Mouse (Mus musculus) embryonic facial prominence, embryonic 12.5 days (tissue): ENCODE measurements around the gene Scfd2. TPM values are rescaled to one million over a fixed set of nuclear protein-coding genes. Genes with fewer than 3 reads are reported as not detected.

Experiments used
- ATAC-seq: fragments of 200-750 bp; cut with Nextera tagmentation; 2 replicates; pipeline ENCODE4 v1.8.0; 2017; ENCODE audit not compliant: insufficient number of reproducible peaks, insufficient read depth, low FRiP score, low TSS enrichment
- H3K27ac ChIP-seq: fragments of 300-500 bp; sonication (generic); 2 replicates; pipeline ENCODE4 v1.5.1; 2016; ENCODE audit warnings: mild to moderate bottlenecking
- H3K27me3 ChIP-seq: fragments of 300-500 bp; sonication (generic); 2 replicates; pipeline ENCODE4 v1.6.1; 2016; ENCODE audit warnings: mild to moderate bottlenecking, moderate library complexity
- H3K36me3 ChIP-seq: fragments of 300-500 bp; sonication (generic); 2 replicates; pipeline ENCODE4 v1.6.1; 2016; ENCODE audit warnings: mild to moderate bottlenecking
- H3K4me1 ChIP-seq: fragments of 300-500 bp; sonication (generic); 2 replicates; pipeline ENCODE4 v1.6.1; 2016
- H3K4me2 ChIP-seq: fragments of 300-500 bp; sonication (generic); replicated peaks from 2 replicates; pipeline ENCODE4 v1.6.1; 2016; ENCODE audit warnings: mild to moderate bottlenecking, moderate library complexity
- H3K4me3 ChIP-seq: fragments of 300-500 bp; sonication (generic); 2 replicates; pipeline ENCODE4 v1.5.1; 2016; ENCODE audit warnings: mild to moderate bottlenecking
- H3K9ac ChIP-seq: fragments of 300-500 bp; sonication (generic); 2 replicates; pipeline ENCODE4 v1.6.1; 2016; ENCODE audit warnings: mild to moderate bottlenecking, moderate library complexity
- H3K9me3 ChIP-seq: fragments of 300-500 bp; sonication (generic); 2 replicates; pipeline ENCODE4 v1.6.1; 2016; ENCODE audit warnings: mild to moderate bottlenecking, moderate library complexity
- WGBS: fragments of 180-500 bp; shearing (Covaris S2); methylation state at CpG from one replicate; pipeline ENCODE4 v1.1.7; 2016; 5-methylcytosine and 5-hydroxymethylcytosine counted together
- polyA plus RNA-seq: library from polyadenylated mRNA; unstranded; fragments of >200 nt; fragmentation: Nextera tagmentation; extraction: Ambion mirVana; gene quantifications from 2 replicates; pipeline ENCODE4 v1.2.1, GENCODE M21; 2016

Gene Scfd2
- polyA plus RNA-seq, 1 experiment from 2014 or later = 18.2 TPM

GRCm38 (mm10) chr5:74305533-74306189 lies 225.9 kb downstream of the Scfd2 start:
- no peak overlapping the region for H3K9ac ChIP-seq
- 44% methylated on average over 4 of the region's 4 CpGs for WGBS
- no peaks in the 10 kb centered on the region for H3K36me3 ChIP-seq
- peak overlapping the region; percentile 73 for H3K27ac ChIP-seq
- no peak overlapping the region for H3K4me3 ChIP-seq
- H3K27me3 ChIP-seq = no peaks in the 10 kb centered on the region
- no peak overlapping the region for H3K4me2 ChIP-seq
- H3K4me1 ChIP-seq = 0 out of 2 replicates have a peak, but pooled peaks cover 9% of the 10 kb centered on the region
- ATAC-seq = no peak
- no peaks in the 10 kb centered on the region for H3K9me3 ChIP-seq

GRCm38 (mm10) chr5:74304767-74305166 lies 226.8 kb downstream of the Scfd2 start:
- 72% methylated on average over 4 of the region's 4 CpGs for WGBS
- Histone ChIP-seq H3K9ac (no peak overlapping the region), H3K9me3 (no peaks in the 10 kb centered on the region), H3K27me3 (no peaks in the 10 kb centered on the region), H3K4me1 (0 out of 2 replicates have a peak, but pooled peaks cover 9% of the 10 kb centered on the region), H3K4me2 (no peak overlapping the region), H3K4me3 (no peak overlapping the region), H3K27ac (0 out of 2 replicates have a peak overlapping the region, but pooled peaks have one; percentile 23), H3K36me3 (no peaks in the 10 kb centered on the region)
- ATAC-seq = no peak

DNA sequence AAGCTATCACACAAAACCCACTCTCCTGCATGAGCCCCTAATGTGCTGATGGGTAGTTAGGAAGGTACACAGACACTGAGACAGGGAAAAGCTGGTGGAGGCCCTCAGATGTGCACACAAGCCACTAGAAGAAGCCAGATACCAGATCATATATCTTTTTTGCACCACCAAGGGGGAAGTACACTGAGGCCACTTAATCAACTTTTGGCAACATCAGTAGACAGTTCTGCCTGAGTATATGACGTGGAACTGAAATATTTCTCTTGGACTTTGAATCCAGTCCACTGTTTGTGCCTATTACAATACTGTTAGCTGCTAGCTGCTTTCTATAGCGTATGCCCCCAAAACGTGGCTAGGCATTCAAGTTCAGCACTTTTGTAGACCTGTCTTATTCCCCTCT lies 229.2 kb downstream of the Scfd2 start:
- Histone ChIP-seq H3K4me2 (no peak overlapping the region), H3K4me1 (0 out of 2 replicates have a peak, but pooled peaks cover 7% of the 10 kb centered on the region), H3K9me3 (no peaks in the 10 kb centered on the region), H3K27me3 (0 out of 2 replicates have a peak, but pooled peaks cover 2% of the 10 kb centered on the region), H3K27ac (no peak overlapping the region), H3K4me3 (no peak overlapping the region), H3K36me3 (no peaks in the 10 kb centered on the region), H3K9ac (no peak overlapping the region)
- WGBS = 82% methylated on average over 3 of the region's 3 CpGs
- no peak for ATAC-seq

DNA sequence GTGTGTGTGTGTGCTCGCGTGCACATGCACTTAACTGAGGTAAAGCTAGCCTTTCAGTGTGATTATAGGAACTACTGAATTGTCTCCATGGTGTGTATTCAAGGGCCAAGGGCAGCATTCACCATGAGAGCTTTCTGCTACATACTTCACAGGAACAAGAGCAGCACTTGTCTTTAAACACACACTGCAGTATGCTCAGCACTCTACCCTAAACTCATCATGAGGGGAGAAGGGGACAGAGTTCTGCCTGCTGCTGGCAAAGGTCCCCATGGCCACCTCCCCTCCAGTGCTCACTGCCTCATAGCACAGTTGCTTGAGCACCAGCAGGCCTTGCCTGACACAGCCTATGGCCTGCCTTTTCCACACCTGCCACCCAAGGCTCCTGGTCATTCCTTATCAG lies 230.1 kb downstream of the Scfd2 start:
- Histone ChIP-seq H3K27me3 (0 out of 2 replicates have a peak, but pooled peaks cover 2% of the 10 kb centered on the region), H3K4me1 (0 out of 2 replicates have a peak, but pooled peaks cover 6% of the 10 kb centered on the region), H3K27ac (no peak overlapping the region), H3K4me3 (no peak overlapping the region), H3K9me3 (no peaks in the 10 kb centered on the region), H3K4me2 (no peak overlapping the region), H3K9ac (no peak overlapping the region), H3K36me3 (no peaks in the 10 kb centered on the region)
- no peak for ATAC-seq
- WGBS = 94% methylated on average over 2 of the region's 2 CpGs

GRCm38 (mm10) chr5:74300931-74301330 lies 230.6 kb downstream of the Scfd2 start:
- H3K27ac ChIP-seq = no peak overlapping the region
- 0 out of 2 replicates have a peak, but pooled peaks cover 2% of the 10 kb centered on the region for H3K27me3 ChIP-seq
- 0 out of 2 replicates have a peak, but pooled peaks cover 5% of the 10 kb centered on the region for H3K4me1 ChIP-seq
- H3K4me3 ChIP-seq = no peak overlapping the region
- no peak overlapping the region for H3K4me2 ChIP-seq
- no peaks in the 10 kb centered on the region for H3K9me3 ChIP-seq
- ATAC-seq = no peak
- WGBS = 58% methylated on average over 5 of the region's 5 CpGs
- no peaks in the 10 kb centered on the region for H3K36me3 ChIP-seq
- H3K9ac ChIP-seq = no peak overlapping the region

DNA sequence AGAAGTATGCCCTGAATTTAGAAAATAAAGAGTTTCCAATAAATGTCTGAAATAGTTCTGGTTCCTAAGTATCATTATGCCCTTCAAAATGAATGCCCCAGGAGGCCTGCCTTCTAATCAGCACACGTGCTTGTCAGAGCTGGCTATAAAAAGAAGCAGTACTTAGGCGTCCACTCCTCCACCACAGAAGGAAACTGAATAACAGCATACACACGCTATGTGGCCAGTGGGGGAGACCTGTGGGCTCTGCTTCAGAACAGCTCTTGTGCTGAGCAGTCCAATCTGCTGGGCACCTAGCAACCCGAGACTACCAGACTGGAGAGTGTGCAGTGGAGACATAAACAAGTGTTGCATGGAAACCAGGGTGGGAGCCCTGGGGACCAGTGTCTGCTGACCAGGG lies 231.4 kb downstream of the Scfd2 start:
- H3K4me3 ChIP-seq = no peak overlapping the region
- no peak overlapping the region for H3K4me2 ChIP-seq
- ATAC-seq = no peak
- no peak overlapping the region for H3K27ac ChIP-seq
- H3K9me3 ChIP-seq = no peaks in the 10 kb centered on the region
- no peak overlapping the region for H3K9ac ChIP-seq
- 29% methylated on average over 4 of the region's 4 CpGs for WGBS
- H3K4me1 ChIP-seq = no peaks in the 10 kb centered on the region
- 0 out of 2 replicates have a peak, but pooled peaks cover 2% of the 10 kb centered on the region for H3K27me3 ChIP-seq
- no peaks in the 10 kb centered on the region for H3K36me3 ChIP-seq

- no peak overlapping the region for H3K4me3 ChIP-seq
- ATAC-seq = no peak
- 77% methylated on average over 5 of the region's 5 CpGs for WGBS
- H3K27me3 ChIP-seq = 0 out of 2 replicates have a peak, but pooled peaks cover 2% of the 10 kb centered on the region
- no peaks in the 10 kb centered on the region for H3K4me1 ChIP-seq
- no peaks in the 10 kb centered on the region for H3K36me3 ChIP-seq
- H3K9ac ChIP-seq = no peak overlapping the region
- no peak overlapping the region for H3K27ac ChIP-seq
- no peak overlapping the region for H3K4me2 ChIP-seq
- no peaks in the 10 kb centered on the region for H3K9me3 ChIP-seq
Observed at GRCm38 (mm10) chr5:74297113-74297512, 234.4 kb downstream of the Scfd2 start.

DNA sequence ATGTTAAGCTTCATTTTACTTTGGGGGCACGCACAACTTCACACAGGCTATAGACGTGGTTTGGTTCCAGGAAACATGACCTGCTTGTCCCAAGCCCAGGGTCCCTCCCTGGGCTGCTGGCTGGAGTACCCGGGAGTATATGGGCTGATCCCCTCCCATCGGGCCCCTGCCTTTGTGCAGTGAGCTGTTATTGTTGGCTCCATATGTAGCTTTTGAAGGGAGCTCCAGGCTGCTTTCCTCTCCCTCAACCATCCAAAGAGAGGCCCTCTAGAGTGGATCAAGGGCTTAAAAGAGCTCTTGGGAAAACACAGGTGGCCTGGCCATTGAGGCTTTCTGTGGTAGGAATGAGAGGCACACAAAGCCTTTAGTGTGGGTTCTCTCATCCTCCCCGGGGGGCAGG lies 235.5 kb downstream of the Scfd2 start:
- 0 out of 2 replicates have a peak, but pooled peaks cover 2% of the 10 kb centered on the region for H3K27me3 ChIP-seq
- peaks cover 6% of the 10 kb centered on the region for H3K4me1 ChIP-seq
- H3K27ac ChIP-seq = no peak overlapping the region
- H3K4me3 ChIP-seq = no peak overlapping the region
- no peak for ATAC-seq
- H3K9me3 ChIP-seq = no peaks in the 10 kb centered on the region
- no peak overlapping the region for H3K4me2 ChIP-seq
- H3K36me3 ChIP-seq = no peaks in the 10 kb centered on the region
- 67% methylated on average over 5 of the region's 5 CpGs for WGBS
- H3K9ac ChIP-seq = no peak overlapping the region

- 75% methylated on average over 5 of the region's 5 CpGs for WGBS
- Histone ChIP-seq H3K4me1 (peaks cover 6% of the 10 kb centered on the region), H3K4me2 (no peak overlapping the region), H3K9ac (no peak overlapping the region), H3K36me3 (no peaks in the 10 kb centered on the region), H3K27me3 (0 out of 2 replicates have a peak, but pooled peaks cover 2% of the 10 kb centered on the region), H3K27ac (no peak overlapping the region), H3K9me3 (no peaks in the 10 kb centered on the region), H3K4me3 (no peak overlapping the region)
- no peak for ATAC-seq
Observed at GRCm38 (mm10) chr5:74293513-74293912, 238.0 kb downstream of the Scfd2 start.

DNA sequence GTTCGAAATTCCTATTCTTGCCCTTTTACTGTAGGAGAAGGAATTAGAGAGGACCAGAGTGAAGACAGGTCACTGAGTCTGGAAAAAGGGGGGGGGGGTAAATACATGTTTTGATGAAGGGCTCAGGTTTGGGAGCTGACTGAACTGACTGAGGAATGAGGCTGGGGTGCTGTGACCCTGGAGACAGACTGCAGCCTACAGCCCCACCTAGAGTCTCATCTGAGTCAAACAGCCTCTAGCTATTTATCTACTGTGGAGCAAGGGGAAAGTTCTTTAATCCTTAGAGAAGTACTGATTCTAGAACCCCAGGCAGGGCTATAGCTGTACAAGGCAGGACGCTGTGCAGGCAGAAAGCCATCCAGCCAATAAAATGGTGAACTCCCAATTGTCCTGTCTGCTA lies 239.5 kb downstream of the Scfd2 start:
- Histone ChIP-seq H3K27ac (no peak overlapping the region), H3K4me2 (no peak overlapping the region), H3K36me3 (no peaks in the 10 kb centered on the region), H3K9ac (no peak overlapping the region), H3K9me3 (no peaks in the 10 kb centered on the region), H3K4me3 (no peak overlapping the region), H3K27me3 (no peaks in the 10 kb centered on the region; the same call in 1 of the 2 replicates), H3K4me1 (peaks cover 15% of the 10 kb centered on the region)
- no peak for ATAC-seq
- WGBS = 77% methylated on average over 2 of the region's 2 CpGs

GRCm38 (mm10) chr5:74291575-74291974 lies 240.0 kb downstream of the Scfd2 start:
- H3K36me3 ChIP-seq = no peaks in the 10 kb centered on the region
- peaks cover 20% of the 10 kb centered on the region for H3K4me1 ChIP-seq
- no peaks in the 10 kb centered on the region; the same call in 1 of the 2 replicates for H3K27me3 ChIP-seq
- H3K4me3 ChIP-seq = no peak overlapping the region
- no peak overlapping the region for H3K4me2 ChIP-seq
- no peak overlapping the region for H3K27ac ChIP-seq
- no peak for ATAC-seq
- no peaks in the 10 kb centered on the region for H3K9me3 ChIP-seq
- H3K9ac ChIP-seq = no peak overlapping the region
- 73% methylated on average over 9 of the region's 9 CpGs for WGBS

- Histone ChIP-seq H3K4me3 (no peak overlapping the region), H3K27ac (no peak overlapping the region), H3K27me3 (no peaks in the 10 kb centered on the region; the same call in 1 of the 2 replicates), H3K4me1 (peaks cover 33% of the 10 kb centered on the region), H3K9ac (no peak overlapping the region), H3K4me2 (no peak overlapping the region), H3K36me3 (no peaks in the 10 kb centered on the region), H3K9me3 (no peaks in the 10 kb centered on the region)
- 79% methylated on average over 6 of the region's 6 CpGs for WGBS
- no peak for ATAC-seq
Observed at GRCm38 (mm10) chr5:74289957-74290356, 241.6 kb downstream of the Scfd2 start.
